Mouse (Mus musculus) limb, embryonic 10.5 days (tissue): ENCODE results near the gene Oit1. TPM values are rescaled to one million over a fixed set of nuclear protein-coding genes. Genes with fewer than 3 reads are reported as not detected.

Source experiments
- DNase-seq: peaks from one replicate; pipeline ENCODE4 v3.0.0-alpha.2; 2017; ENCODE audit warnings: low spot score
- H3K27ac ChIP-seq: fragments of 300-500 bp; sonication (generic); 2 replicates; pipeline ENCODE4 v1.5.1; 2016; ENCODE audit warnings: mild to moderate bottlenecking
- H3K27me3 ChIP-seq: fragments of 300-500 bp; sonication (generic); 2 replicates; pipeline ENCODE4 v1.6.1; 2016; ENCODE audit warnings: low read depth, mild to moderate bottlenecking; ENCODE audit not compliant: poor library complexity, severe bottlenecking
- H3K36me3 ChIP-seq: fragments of 300-500 bp; sonication (generic); 2 replicates; pipeline ENCODE4 v1.6.1; 2016; ENCODE audit warnings: mild to moderate bottlenecking, moderate library complexity
- H3K4me1 ChIP-seq: fragments of 300-500 bp; sonication (generic); 2 replicates; pipeline ENCODE4 v1.6.1; 2016
- H3K4me3 ChIP-seq: fragments of 300-500 bp; sonication (generic); 2 replicates; pipeline ENCODE4 v1.5.1; 2016; ENCODE audit warnings: mild to moderate bottlenecking, moderate library complexity
- H3K9me3 ChIP-seq: fragments of 300-500 bp; sonication (generic); replicated peaks from 2 replicates; pipeline ENCODE4 v1.6.1; 2016; ENCODE audit warnings: mild to moderate bottlenecking
- WGBS: fragments of 180-500 bp; shearing (Covaris S2); methylation state at CpG from one replicate; pipeline ENCODE4 v1.1.7; 2016; 5-methylcytosine and 5-hydroxymethylcytosine counted together
- polyA plus RNA-seq: library from polyadenylated mRNA; unstranded; fragments of >200 nt; fragmentation: Nextera tagmentation; extraction: Ambion mirVana; gene quantifications from 2 replicates; pipeline ENCODE4 v1.2.1, GENCODE M21; 2016

The Oit1 gene
- polyA plus RNA-seq, 1 experiment from 2014 or later: not detected

GRCm38 (mm10) chr14:8331307-8331905 is 47.1 kb downstream of the Oit1 start:
- DNase-seq: no peak
- H3K27ac ChIP-seq: no peak overlapping the region

GRCm38 (mm10) chr14:8330390-8330789 is 48.2 kb downstream of the Oit1 start:
- Histone ChIP-seq H3K27me3 (no peaks in the 10 kb centered on the region), H3K36me3 (no peaks in the 10 kb centered on the region), H3K9me3 (no peaks in the 10 kb centered on the region), H3K4me3 (no peak overlapping the region), H3K27ac (no peak overlapping the region), H3K4me1 (peaks cover 19% of the 10 kb centered on the region; the same call in 1 of the 2 replicates)
- 78% methylated on average over 6 of the region's 6 CpGs for WGBS
- DNase-seq: no peak

More at GRCm38 (mm10) chr14:8331307-8331905, 47.1 kb downstream of the Oit1 start:
- no peaks in the 10 kb centered on the region for H3K27me3 ChIP-seq
- no peak overlapping the region for H3K4me3 ChIP-seq
- no peaks in the 10 kb centered on the region for H3K36me3 ChIP-seq
- peaks cover 29% of the 10 kb centered on the region for H3K4me1 ChIP-seq
- WGBS: 89% methylated on average over 14 of the region's 14 CpGs
- H3K9me3 ChIP-seq: no peaks in the 10 kb centered on the region

GRCm38 (mm10) chr14:8329552-8329951 is 49.0 kb downstream of the Oit1 start:
- no peak overlapping the region for H3K4me3 ChIP-seq
- H3K27me3 ChIP-seq: 0 out of 2 replicates have a peak, but pooled peaks cover 3% of the 10 kb centered on the region
- WGBS: 80% methylated on average over 4 of the region's 4 CpGs
- H3K4me1 ChIP-seq: peaks cover 19% of the 10 kb centered on the region; the same call in 1 of the 2 replicates
- no peak overlapping the region for H3K27ac ChIP-seq
- DNase-seq: no peak
- no peaks in the 10 kb centered on the region for H3K9me3 ChIP-seq
- no peaks in the 10 kb centered on the region for H3K36me3 ChIP-seq

- Histone ChIP-seq H3K36me3 (no peaks in the 10 kb centered on the region), H3K4me3 (no peak overlapping the region), H3K27me3 (0 out of 2 replicates have a peak, but pooled peaks cover 5% of the 10 kb centered on the region), H3K4me1 (peaks cover 15% of the 10 kb centered on the region; the same call in 1 of the 2 replicates), H3K27ac (0 out of 2 replicates have a peak overlapping the region, but pooled peaks have one; percentile 30), H3K9me3 (no peaks in the 10 kb centered on the region)
- no peak for DNase-seq
- WGBS: 41% methylated on average over 1 of the region's 1 CpGs
Measured at GRCm38 (mm10) chr14:8327371-8327770, 51.2 kb downstream of the Oit1 start.

GRCm38 (mm10) chr14:8326961-8327360 is 51.6 kb downstream of the Oit1 start:
- Histone ChIP-seq H3K27ac (no peak overlapping the region), H3K4me1 (peaks cover 15% of the 10 kb centered on the region; the same call in 1 of the 2 replicates), H3K36me3 (no peaks in the 10 kb centered on the region), H3K4me3 (no peak overlapping the region), H3K9me3 (no peaks in the 10 kb centered on the region), H3K27me3 (0 out of 2 replicates have a peak, but pooled peaks cover 5% of the 10 kb centered on the region)
- no peak for DNase-seq

- H3K36me3 ChIP-seq: no peaks in the 10 kb centered on the region
- peaks cover 15% of the 10 kb centered on the region; the same call in 1 of the 2 replicates for H3K4me1 ChIP-seq
- DNase-seq: no peak
- 77% methylated on average over 4 of the region's 4 CpGs for WGBS
- no peak overlapping the region for H3K27ac ChIP-seq
- no peaks in the 10 kb centered on the region for H3K9me3 ChIP-seq
- no peak overlapping the region for H3K4me3 ChIP-seq
- H3K27me3 ChIP-seq: peaks cover 6% of the 10 kb centered on the region; the same call in 1 of the 2 replicates
Measured at GRCm38 (mm10) chr14:8325746-8326145, 52.8 kb downstream of the Oit1 start.

- Histone ChIP-seq H3K4me1 (peaks cover 23% of the 10 kb centered on the region), H3K4me3 (no peak overlapping the region), H3K27me3 (peaks cover 50% of the 10 kb centered on the region), H3K36me3 (no peaks in the 10 kb centered on the region), H3K9me3 (no peaks in the 10 kb centered on the region), H3K27ac (no peak overlapping the region)
- WGBS: 71% methylated on average over 3 of the region's 3 CpGs
- DNase-seq: no peak
Measured at GRCm38 (mm10) chr14:8320528-8320927, 58.0 kb downstream of the Oit1 start.

- H3K9me3 ChIP-seq: no peaks in the 10 kb centered on the region
- peak within 1 kb of the TSS; percentile 44 for H3K4me3 ChIP-seq
- WGBS: 9% methylated on average over 41 of the region's 41 CpGs
- H3K27ac ChIP-seq: peak within 1 kb of the TSS; percentile 42; the same call in 1 of the 2 replicates
- H3K27me3 ChIP-seq: peaks cover 54% of the 10 kb centered on the region
- peak; percentile 51 for DNase-seq
- H3K36me3 ChIP-seq: no peaks in the 10 kb centered on the region
- H3K4me1 ChIP-seq: peaks cover 37% of the 10 kb centered on the region
Measured at GRCm38 (mm10) chr14:8317194-8318097, 61.1 kb downstream of the Oit1 start, which contains the start of gene Fam107a. Gene Fam107a, minus strand, starts transcription at chr14:8318023.

GRCm38 (mm10) chr14:8316366-8317193 is 62.0 kb downstream of the Oit1 start:
- Histone ChIP-seq H3K9me3 (no peaks in the 10 kb centered on the region), H3K36me3 (no peaks in the 10 kb centered on the region), H3K4me1 (peaks cover 37% of the 10 kb centered on the region), H3K4me3 (peak overlapping the region; percentile 44), H3K27me3 (peaks cover 54% of the 10 kb centered on the region), H3K27ac (peak overlapping the region; percentile 42; the same call in 1 of the 2 replicates)
- 3% methylated on average over 23 of the region's 23 CpGs for WGBS
- peak; percentile 58 for DNase-seq

GRCm38 (mm10) chr14:8315169-8315568 is 63.4 kb downstream of the Oit1 start:
- 80% methylated on average over 6 of the region's 6 CpGs for WGBS
- no peaks in the 10 kb centered on the region for H3K9me3 ChIP-seq
- DNase-seq: no peak
- H3K27me3 ChIP-seq: peaks cover 64% of the 10 kb centered on the region
- H3K4me3 ChIP-seq: no peak overlapping the region
- no peak overlapping the region for H3K27ac ChIP-seq
- H3K36me3 ChIP-seq: no peaks in the 10 kb centered on the region
- peaks cover 37% of the 10 kb centered on the region for H3K4me1 ChIP-seq

- no peak for DNase-seq
- Histone ChIP-seq H3K4me1 (peaks cover 42% of the 10 kb centered on the region), H3K4me3 (no peak overlapping the region), H3K9me3 (no peaks in the 10 kb centered on the region), H3K27me3 (peaks cover 65% of the 10 kb centered on the region), H3K36me3 (no peaks in the 10 kb centered on the region), H3K27ac (no peak overlapping the region)
- 18% methylated on average over 3 of the region's 3 CpGs for WGBS
Measured at GRCm38 (mm10) chr14:8314536-8314935, 64.0 kb downstream of the Oit1 start.

- H3K27ac ChIP-seq: no peak overlapping the region
- peaks cover 46% of the 10 kb centered on the region for H3K4me1 ChIP-seq
- WGBS: 46% methylated on average over 7 of the region's 7 CpGs
- H3K27me3 ChIP-seq: peaks cover 63% of the 10 kb centered on the region
- no peak overlapping the region for H3K4me3 ChIP-seq
- DNase-seq: no peak
- H3K36me3 ChIP-seq: no peaks in the 10 kb centered on the region
- H3K9me3 ChIP-seq: no peaks in the 10 kb centered on the region
Measured at GRCm38 (mm10) chr14:8313877-8314276, 64.7 kb downstream of the Oit1 start.
